In genomic region chr12:16630866-16631185, GRCm38 (mm10) we compare ENCODE assay signal across 32 mouse cellular contexts. TPM values are rescaled to one million over a fixed set of nuclear protein-coding genes. Genes with fewer than 3 reads are reported as not detected.
DNase-seq lines count a peak whose midpoint lies in the region; ATAC-seq and TF ChIP-seq lines count a peak whose summit lies in the region.
"Had no signal": no experiment of that assay in that cellular context is flagged by ENCODE, and none has a peak within 500 bp of the region (broad histone marks: within the 10 kb centered on the region; RNA-seq: fewer than 3 reads in every experiment).

No protein-coding gene starts in this region.

- H3K9ac ChIP-seq in heart, adult 2 months (ENCODE audit: low read depth, low read length) = no peak overlapping the region
- no peak overlapping the region for H3K9ac ChIP-seq in kidney, postnatal 0 days (ENCODE audit: low read depth, low read length)
- no peak overlapping the region for H3K9ac ChIP-seq in kidney, embryonic 14.5 days (ENCODE audit: low read depth, low read length)
- H3K9ac ChIP-seq: embryonic facial prominence, embryonic 15.5 days; forebrain, embryonic 12.5 days; forebrain, postnatal 0 days; hindbrain, embryonic 13.5 days; limb, embryonic 13.5 days; liver, embryonic 14.5 days; lung, embryonic 14.5 days; midbrain, embryonic 15.5 days; neural tube, embryonic 15.5 days had no signal

- H3K4me3 ChIP-seq in heart, adult 2 months = no peak overlapping the region
- H3K4me3 ChIP-seq in heart, embryonic 10.5 days = no peak overlapping the region
- no peak overlapping the region for H3K4me3 ChIP-seq in kidney, postnatal 0 days (replicated peaks; ENCODE audit: low read depth, low read length)
- no peak overlapping the region for H3K4me3 ChIP-seq in kidney, embryonic 14.5 days (ENCODE audit: low read length)
- H3K4me3 ChIP-seq in hindbrain, embryonic 10.5 days = no peak overlapping the region
- H3K4me3 ChIP-seq: embryonic facial prominence, embryonic 10.5 days; embryonic facial prominence, embryonic 15.5 days; forebrain, embryonic 12.5 days; hindbrain, embryonic 13.5 days; limb, embryonic 13.5 days; midbrain, embryonic 10.5 days; midbrain, embryonic 15.5 days; neural tube, embryonic 15.5 days had no signal

- H3K9me3 ChIP-seq in heart, embryonic 10.5 days = no peaks in the 10 kb centered on the region
- no peaks in the 10 kb centered on the region for H3K9me3 ChIP-seq in kidney, postnatal 0 days (replicated peaks; ENCODE audit: low read length)
- H3K9me3 ChIP-seq in kidney, embryonic 14.5 days (ENCODE audit: control insufficient read depth, low read length) = no peaks in the 10 kb centered on the region
- no peaks in the 10 kb centered on the region for H3K9me3 ChIP-seq in hindbrain, embryonic 10.5 days
- H3K9me3 ChIP-seq: embryonic facial prominence, embryonic 10.5 days; embryonic facial prominence, embryonic 15.5 days; forebrain, embryonic 12.5 days; hindbrain, embryonic 13.5 days; limb, embryonic 13.5 days; midbrain, embryonic 10.5 days; midbrain, embryonic 15.5 days; neural tube, embryonic 15.5 days had no signal

- H3K4me2 ChIP-seq in kidney, postnatal 0 days (ENCODE audit: low read length) = no peak overlapping the region
- H3K4me2 ChIP-seq in kidney, embryonic 14.5 days (replicated peaks; ENCODE audit: low read depth, low read length) = no peak overlapping the region
- H3K4me2 ChIP-seq: embryonic facial prominence, embryonic 15.5 days; forebrain, embryonic 12.5 days; hindbrain, embryonic 13.5 days; limb, embryonic 13.5 days; lung, embryonic 14.5 days; midbrain, embryonic 15.5 days; neural tube, embryonic 15.5 days had no signal

- intact Hi-C loops in heart, adult 2 months (cut with DNase I) = no loop called here

- no peak for TF ChIP-seq EP300 in heart, adult 2 months (IDR thresholded peaks at IDR 0.05; ENCODE audit: insufficient read depth, low read depth, low read length)

- WGBS in heart, adult 2 months = 83% methylated on average over 1 of the region's 1 CpGs
- 90% methylated on average over 1 of the region's 1 CpGs for WGBS in heart, embryonic 10.5 days
- WGBS in kidney, postnatal 0 days = 85% methylated on average over 1 of the region's 1 CpGs
- 96% methylated on average over 1 of the region's 1 CpGs for WGBS in kidney, embryonic 14.5 days
- 93% methylated on average over 1 of the region's 1 CpGs for WGBS in hindbrain, embryonic 10.5 days

- no peak for TF ChIP-seq CTCF in heart, adult 2 months (IDR thresholded peaks at IDR 0.05)
- no peak for TF ChIP-seq CTCF in kidney, postnatal 0 days (IDR thresholded peaks at IDR 0.05; ENCODE audit: low read depth)

- H3K27ac ChIP-seq in heart, adult 2 months = peak overlapping the region; percentile 72
- H3K27ac ChIP-seq in heart, embryonic 10.5 days = no peak overlapping the region
- H3K27ac ChIP-seq in kidney, postnatal 0 days = 0 out of 2 replicates have a peak overlapping the region, but pooled peaks have one; percentile 19
- H3K27ac ChIP-seq in kidney, embryonic 14.5 days (ENCODE audit: low read depth, low read length) = no peak overlapping the region
- no peak overlapping the region for H3K27ac ChIP-seq in hindbrain, embryonic 10.5 days
- H3K27ac ChIP-seq: embryonic facial prominence, embryonic 10.5 days; embryonic facial prominence, embryonic 15.5 days; forebrain, embryonic 12.5 days; hindbrain, embryonic 13.5 days; limb, embryonic 13.5 days; liver, embryonic 14.5 days; midbrain, embryonic 10.5 days; midbrain, embryonic 15.5 days; neural tube, embryonic 15.5 days had no signal

- H3K36me3 ChIP-seq in heart, adult 2 months (ENCODE audit: control insufficient read depth, insufficient read depth, low read length) = peaks cover 5% of the 10 kb centered on the region; the same call in 1 of the 2 replicates
- no peaks in the 10 kb centered on the region for H3K36me3 ChIP-seq in heart, embryonic 10.5 days
- no peaks in the 10 kb centered on the region for H3K36me3 ChIP-seq in kidney, postnatal 0 days (ENCODE audit: insufficient read depth, low read length)
- no peaks in the 10 kb centered on the region for H3K36me3 ChIP-seq in kidney, embryonic 14.5 days (ENCODE audit: control insufficient read depth, insufficient read depth, low read length)
- H3K36me3 ChIP-seq in hindbrain, embryonic 10.5 days = no peaks in the 10 kb centered on the region
- H3K36me3 ChIP-seq: embryonic facial prominence, embryonic 10.5 days; embryonic facial prominence, embryonic 15.5 days; forebrain, embryonic 12.5 days; hindbrain, embryonic 13.5 days; limb, embryonic 13.5 days; midbrain, embryonic 10.5 days; midbrain, embryonic 15.5 days; neural tube, embryonic 15.5 days had no signal

- H3K4me1 ChIP-seq in heart, adult 2 months (ENCODE audit: control insufficient read depth, insufficient read depth, low read length) = peaks cover 5% of the 10 kb centered on the region
- H3K4me1 ChIP-seq in heart, embryonic 10.5 days = no peaks in the 10 kb centered on the region
- H3K4me1 ChIP-seq in kidney, postnatal 0 days (replicated peaks; ENCODE audit: insufficient read depth, low read length) = no peaks in the 10 kb centered on the region
- H3K4me1 ChIP-seq in kidney, embryonic 14.5 days (ENCODE audit: control insufficient read depth, insufficient read depth, low read length) = no peaks in the 10 kb centered on the region
- H3K4me1 ChIP-seq in hindbrain, embryonic 10.5 days (replicated peaks) = no peaks in the 10 kb centered on the region
- H3K4me1 ChIP-seq: embryonic facial prominence, embryonic 10.5 days; embryonic facial prominence, embryonic 15.5 days; forebrain, embryonic 12.5 days; hindbrain, embryonic 13.5 days; limb, embryonic 13.5 days; midbrain, embryonic 10.5 days; midbrain, embryonic 15.5 days had no signal

- no peak for ATAC-seq in kidney, postnatal 0 days (replicated peaks; ENCODE audit: low FRiP score, low read depth)
- no peak for ATAC-seq in kidney, embryonic 14.5 days (ENCODE audit: low FRiP score, low TSS enrichment)
- ATAC-seq: activated CD4-positive, CD25-positive, alpha-beta regulatory T cell, adult 4 months; forebrain, postnatal 0 days; intestine, postnatal 0 days; midbrain, embryonic 15.5 days had no signal

- no peaks in the 10 kb centered on the region for H3K27me3 ChIP-seq in heart, adult 2 months (ENCODE audit: control insufficient read depth, insufficient read depth, low read length)
- H3K27me3 ChIP-seq in heart, embryonic 10.5 days (ENCODE audit: insufficient read depth, poor library complexity, severe bottlenecking) = no peaks in the 10 kb centered on the region
- H3K27me3 ChIP-seq in kidney, postnatal 0 days (ENCODE audit: insufficient read depth, low read length) = no peaks in the 10 kb centered on the region
- H3K27me3 ChIP-seq in kidney, embryonic 14.5 days (ENCODE audit: control insufficient read depth, insufficient read depth, low read length) = no peaks in the 10 kb centered on the region
- no peaks in the 10 kb centered on the region for H3K27me3 ChIP-seq in hindbrain, embryonic 10.5 days (ENCODE audit: insufficient read depth, poor library complexity, severe bottlenecking)
- H3K27me3 ChIP-seq: CH12.LX; embryonic facial prominence, embryonic 15.5 days; forebrain, embryonic 12.5 days; hindbrain, embryonic 13.5 days; limb, embryonic 13.5 days; midbrain, embryonic 15.5 days; neural tube, embryonic 15.5 days had no signal

- no peaks in the 10 kb centered on the region for H3K79me2 ChIP-seq in heart, adult 2 months (replicated peaks; ENCODE audit: control insufficient read depth, insufficient read depth, low read length)

- peak; percentile 56 for DNase-seq in adrenal gland, adult 2 months
- no peak for DNase-seq in adrenal gland, adult 8-10 months
- peak in 1 of 2 experiments; percentile 45 for DNase-seq in heart, adult 2 months
- DNase-seq in heart, embryonic 10.5 days (ENCODE audit: low spot score) = no peak
- no peak for DNase-seq in kidney, postnatal 0 days (ENCODE audit: low spot score)
- peak; percentile 21 for DNase-seq in testis, postnatal 14 days (ENCODE audit: low spot score)
- DNase-seq in hindbrain, embryonic 10.5 days (ENCODE audit: low spot score) = no peak
- DNase-seq: cerebellum, adult 8-10 months; forebrain, postnatal 0 days; gastrocnemius, postnatal 10 days; lung, embryonic 14.5 days; retina, postnatal 1 day; right cerebral cortex, postnatal 14 days; thymus, adult 2 months; thymus, postnatal 36 days had no signal

- TF ChIP-seq POLR2A in heart, adult 2 months (IDR thresholded peaks at IDR 0.05; ENCODE audit: insufficient read depth, low read depth, low read length) = no peak

RNA-seq across cellular contexts. Expression of gene Lpin1, which starts 20.1 kb away (rescaled TPM):
- 100 to 1,000 TPM in 1 of 2 experiments, 10 to 100 TPM in 1; 72.2 to 100 TPM for total RNA-seq in adrenal gland, adult 2 months (2021)
- 35.4 and 36.8 TPM in 2 replicates for polyA plus RNA-seq in adrenal gland, adult 2 months (2012; rRNA removed)
- 10 to 100 TPM; 38.8 to 80.7 (median 50.8) TPM for total RNA-seq in adrenal gland, adult 8-10 months (2022)
- total RNA-seq in heart, adult 2 months (2021) = 100 to 1,000 TPM; 160 to 171 TPM
- 96.8 and 110 TPM in 2 replicates for polyA plus RNA-seq in heart, adult 2 months (2012; rRNA removed)
- polyA plus RNA-seq in heart, embryonic 10.5 days (2016; fragmentation: Nextera tagmentation; extraction: Ambion mirVana) = 3.3 and 4.6 TPM in 2 replicates
- 4.7 and 5.2 TPM in 2 replicates for polyA plus RNA-seq in kidney, postnatal 0 days (2015; fragmentation: Nextera tagmentation; extraction: Ambion mirVana)
- 3.5 and 6.1 TPM in 2 replicates for polyA plus RNA-seq in kidney, embryonic 14.5 days (2014; fragmentation: Nextera tagmentation; extraction: Ambion mirVana)
- polyA plus RNA-seq in hindbrain, embryonic 10.5 days (2016; fragmentation: Nextera tagmentation; extraction: Ambion mirVana) = 6.4 and 10.6 TPM in 2 replicates

RNA-seq across cellular contexts. Expression of gene Ntsr2, which starts 22.4 kb away (rescaled TPM):
- total RNA-seq in adrenal gland, adult 2 months (2021) = 1 to 10 TPM in 1 of 2 experiments, under 1 TPM in 1; 0.76 to 3.3 TPM
- 6.5 and 11.8 TPM in 2 replicates for polyA plus RNA-seq in adrenal gland, adult 2 months (2012; rRNA removed)
- total RNA-seq in adrenal gland, adult 8-10 months (2022) = 1 to 10 TPM in 1 of 4 experiments, under 1 TPM in 3; 0.41 to 1.6 (median 0.93) TPM
- total RNA-seq in heart, adult 2 months (2021) = 1 to 10 TPM; 7.9 to 9.3 TPM
- 15.1 and 20.5 TPM in 2 replicates for polyA plus RNA-seq in heart, adult 2 months (2012; rRNA removed)
- polyA plus RNA-seq in heart, embryonic 10.5 days (2016; fragmentation: Nextera tagmentation; extraction: Ambion mirVana) = not detected in 2 replicates
- 0.20 TPM in 1 of 2 replicates, not detected in the other for polyA plus RNA-seq in kidney, postnatal 0 days (2015; fragmentation: Nextera tagmentation; extraction: Ambion mirVana)
- 0.64 and 0.76 TPM in 2 replicates for polyA plus RNA-seq in kidney, embryonic 14.5 days (2014; fragmentation: Nextera tagmentation; extraction: Ambion mirVana)
- not detected in 2 replicates for polyA plus RNA-seq in hindbrain, embryonic 10.5 days (2016; fragmentation: Nextera tagmentation; extraction: Ambion mirVana)
- total RNA-seq: CH12.LX, ES-E14 had no signal
- polyA plus RNA-seq: activated CD4-positive, CD25-positive, alpha-beta regulatory T cell, adult 4 months; C2C12; embryonic facial prominence, embryonic 10.5 days; embryonic facial prominence, embryonic 15.5 days; intestine, postnatal 0 days; limb, embryonic 13.5 days; liver, embryonic 14.5 days; lung, embryonic 14.5 days; midbrain, embryonic 10.5 days; small intestine, adult 2 months; stomach, embryonic 14.5 days had no signal

Comparison
In these comparisons a context has a peak if more than half of its experiments do, and no peak if none do; other contexts are left out.
1. DNase-seq: peak in adrenal gland, adult 2 months (single experiment) and testis, postnatal 14 days (single experiment); none in adrenal gland, adult 8-10 months (single experiment), heart, embryonic 10.5 days (single experiment), kidney, postnatal 0 days (single experiment) and hindbrain, embryonic 10.5 days (single experiment).
2. H3K27ac ChIP-seq: peak in heart, adult 2 months (single experiment) and kidney, postnatal 0 days (single experiment); none in heart, embryonic 10.5 days (single experiment), kidney, embryonic 14.5 days (single experiment) and hindbrain, embryonic 10.5 days (single experiment).